Mouse (Mus musculus): ENCODE results near the gene Shank1. TPM values are rescaled to one million over a fixed set of nuclear protein-coding genes. Genes with fewer than 3 reads are reported as not detected.

Shank1 gene
- polyA plus RNA-seq, 2 experiments, result 4.3 to 13.6 TPM

- Histone ChIP-seq H3K9ac (ENCODE audit: low read depth, low read length, severe bottlenecking) (no peak overlapping the region), H3K4me2 (replicated peaks; ENCODE audit: low read depth, low read length, severe bottlenecking) (no peak overlapping the region), H3K27ac (replicated peaks; ENCODE audit: low read depth, low read length) (no peak overlapping the region), H3K4me1 (ENCODE audit: control insufficient read depth, insufficient read depth, low read length) (no peaks in the 10 kb centered on the region), H3K9me3 (ENCODE audit: control insufficient read depth, low read length) (no peaks in the 10 kb centered on the region), H3K27me3 (ENCODE audit: control insufficient read depth, insufficient read depth, low read length) (no peaks in the 10 kb centered on the region), H3K4me3 (replicated peaks; ENCODE audit: low read length) (no peak overlapping the region), H3K36me3 (ENCODE audit: control insufficient read depth, insufficient read depth, low read length) (no peaks in the 10 kb centered on the region)
- WGBS, result 87% methylated on average over 17 of the region's 17 CpGs
- TF ChIP-seq POLR2A (IDR thresholded peaks at IDR 0.05; ENCODE audit: borderline replicate concordance, extremely low read depth, insufficient read depth, insufficient read length), result no peak
- ATAC-seq (ENCODE audit: low FRiP score, low read depth) (no peak), DNase-seq (ENCODE audit: low spot score) (no peak)
These were observed 83.2 kb downstream of the Shank1 start for GRCm38 (mm10) chr7:44393284-44393683.

- Histone ChIP-seq H3K9ac (ENCODE audit: low read depth, low read length, severe bottlenecking) (no peak overlapping the region), H3K4me3 (replicated peaks; ENCODE audit: low read length) (no peak overlapping the region), H3K4me2 (replicated peaks; ENCODE audit: low read depth, low read length, severe bottlenecking) (no peak overlapping the region), H3K4me1 (ENCODE audit: control insufficient read depth, insufficient read depth, low read length) (no peaks in the 10 kb centered on the region), H3K27me3 (ENCODE audit: control insufficient read depth, insufficient read depth, low read length) (no peaks in the 10 kb centered on the region), H3K9me3 (ENCODE audit: control insufficient read depth, low read length) (no peaks in the 10 kb centered on the region), H3K27ac (replicated peaks; ENCODE audit: low read depth, low read length) (no peak overlapping the region), H3K36me3 (ENCODE audit: control insufficient read depth, insufficient read depth, low read length) (no peaks in the 10 kb centered on the region)
- WGBS, result 26% methylated on average over 3 of the region's 3 CpGs
- ATAC-seq (ENCODE audit: low FRiP score, low read depth) (no peak; the same call in 1 of the 2 replicates), DNase-seq (ENCODE audit: low spot score) (peak; percentile 12)
- no peak for TF ChIP-seq POLR2A (IDR thresholded peaks at IDR 0.05; ENCODE audit: borderline replicate concordance, extremely low read depth, insufficient read depth, insufficient read length)
These were observed 88.5 kb downstream of the Shank1 start for GRCm38 (mm10) chr7:44398570-44398969.

GRCm38 (mm10) chr7:44401673-44402072, 91.6 kb downstream of the Shank1 start:
- no peak for ATAC-seq (ENCODE audit: low FRiP score, low read depth)
- Histone ChIP-seq H3K4me1 (ENCODE audit: control insufficient read depth, insufficient read depth, low read length) (no peaks in the 10 kb centered on the region), H3K36me3 (ENCODE audit: control insufficient read depth, insufficient read depth, low read length) (no peaks in the 10 kb centered on the region), H3K9me3 (ENCODE audit: control insufficient read depth, low read length) (no peaks in the 10 kb centered on the region), H3K27ac (replicated peaks; ENCODE audit: low read depth, low read length) (no peak overlapping the region), H3K4me2 (replicated peaks; ENCODE audit: low read depth, low read length, severe bottlenecking) (no peak overlapping the region), H3K27me3 (ENCODE audit: control insufficient read depth, insufficient read depth, low read length) (no peaks in the 10 kb centered on the region), H3K9ac (ENCODE audit: low read depth, low read length, severe bottlenecking) (no peak overlapping the region), H3K4me3 (replicated peaks; ENCODE audit: low read length) (no peak overlapping the region)
- 70% methylated on average over 6 of the region's 6 CpGs for WGBS
- TF ChIP-seq POLR2A (IDR thresholded peaks at IDR 0.05; ENCODE audit: borderline replicate concordance, extremely low read depth, insufficient read depth, insufficient read length), result no peak
- DNase-seq (ENCODE audit: low spot score), result no peak

GRCm38 (mm10) chr7:44405346-44406014, 95.4 kb downstream of the Shank1 start:
- Histone ChIP-seq H3K9me3 (ENCODE audit: control insufficient read depth, low read length) (no peaks in the 10 kb centered on the region), H3K36me3 (ENCODE audit: control insufficient read depth, insufficient read depth, low read length) (no peaks in the 10 kb centered on the region), H3K4me2 (replicated peaks; ENCODE audit: low read depth, low read length, severe bottlenecking) (peak overlapping the region; percentile 46), H3K4me3 (replicated peaks; ENCODE audit: low read length) (peak overlapping the region; percentile 33), H3K27me3 (ENCODE audit: control insufficient read depth, insufficient read depth, low read length) (no peaks in the 10 kb centered on the region), H3K4me1 (ENCODE audit: control insufficient read depth, insufficient read depth, low read length) (no peaks in the 10 kb centered on the region), H3K9ac (ENCODE audit: low read depth, low read length, severe bottlenecking) (peak overlapping the region; percentile 3; the same call in 1 of the 2 replicates), H3K27ac (replicated peaks; ENCODE audit: low read depth, low read length) (no peak overlapping the region)
- ATAC-seq (ENCODE audit: low FRiP score, low read depth), result peak; percentile 97
- no peak for TF ChIP-seq POLR2A (IDR thresholded peaks at IDR 0.05; ENCODE audit: borderline replicate concordance, extremely low read depth, insufficient read depth, insufficient read length)
- 3% methylated on average over 27 of the region's 27 CpGs for WGBS
- peak; percentile 99 for DNase-seq (ENCODE audit: low spot score)

- 3% methylated on average over 5 of the region's 5 CpGs for WGBS
- no peak for DNase-seq (ENCODE audit: low spot score)
- H3K9ac ChIP-seq (ENCODE audit: low read depth, low read length, severe bottlenecking), result no peak overlapping the region
- no peaks in the 10 kb centered on the region for H3K36me3 ChIP-seq (ENCODE audit: control insufficient read depth, insufficient read depth, low read length)
- H3K9me3 ChIP-seq (ENCODE audit: control insufficient read depth, low read length), result no peaks in the 10 kb centered on the region
- H3K4me2 ChIP-seq (replicated peaks; ENCODE audit: low read depth, low read length, severe bottlenecking), result no peak overlapping the region
- no peaks in the 10 kb centered on the region for H3K4me1 ChIP-seq (ENCODE audit: control insufficient read depth, insufficient read depth, low read length)
- H3K27ac ChIP-seq (replicated peaks; ENCODE audit: low read depth, low read length), result no peak overlapping the region
- peak overlapping the region; percentile 33; the same call in 1 of the 2 replicates for H3K4me3 ChIP-seq (replicated peaks; ENCODE audit: low read length)
- ATAC-seq (ENCODE audit: low FRiP score, low read depth), result no peak; the same call in 1 of the 2 replicates
- TF ChIP-seq POLR2A (IDR thresholded peaks at IDR 0.05; ENCODE audit: borderline replicate concordance, extremely low read depth, insufficient read depth, insufficient read length), result no peak
- no peaks in the 10 kb centered on the region for H3K27me3 ChIP-seq (ENCODE audit: control insufficient read depth, insufficient read depth, low read length)
These were observed 95.9 kb downstream of the Shank1 start for GRCm38 (mm10) chr7:44406015-44406355.

Other genes with a start within 250 kb of the Shank1 start
- gene Klk1b21, start 207.9 kb upstream of the Shank1 start, polyA plus RNA-seq (2012; rRNA removed), result not detected in 2 replicates
- gene Klk1b21, start 207.9 kb upstream of the Shank1 start, polyA plus RNA-seq (2014; fragmentation: Nextera tagmentation; extraction: Ambion mirVana), result not detected in 2 replicates
- gene Klk1b22, start 197.6 kb upstream of the Shank1 start, polyA plus RNA-seq (2012; rRNA removed), result not detected in 2 replicates
- gene Klk1b22, start 197.6 kb upstream of the Shank1 start, polyA plus RNA-seq (2014; fragmentation: Nextera tagmentation; extraction: Ambion mirVana), result not detected in 2 replicates
- not detected in 2 replicates for gene Klk1b16, start 173.5 kb upstream of the Shank1 start, polyA plus RNA-seq (2012; rRNA removed)
- gene Klk1b16, start 173.5 kb upstream of the Shank1 start, polyA plus RNA-seq (2014; fragmentation: Nextera tagmentation; extraction: Ambion mirVana), result not detected in 2 replicates
- gene Klk1b24, start 122.0 kb upstream of the Shank1 start, polyA plus RNA-seq (2012; rRNA removed), result 0.08 and 0.17 TPM in 2 replicates
- not detected in 2 replicates for gene Klk1b24, start 122.0 kb upstream of the Shank1 start, polyA plus RNA-seq (2014; fragmentation: Nextera tagmentation; extraction: Ambion mirVana)
- gene Klk1b3, start 112.1 kb upstream of the Shank1 start, polyA plus RNA-seq (2012; rRNA removed), result not detected in 2 replicates
- not detected in 2 replicates for gene Klk1b3, start 112.1 kb upstream of the Shank1 start, polyA plus RNA-seq (2014; fragmentation: Nextera tagmentation; extraction: Ambion mirVana)
- not detected in 2 replicates for gene Klk1b4, start 102.8 kb upstream of the Shank1 start, polyA plus RNA-seq (2012; rRNA removed)
- gene Klk1b4, start 102.8 kb upstream of the Shank1 start, polyA plus RNA-seq (2014; fragmentation: Nextera tagmentation; extraction: Ambion mirVana), result not detected in 2 replicates
- not detected in 2 replicates for gene Klk1b5, start 94.3 kb upstream of the Shank1 start, polyA plus RNA-seq (2012; rRNA removed)
- gene Klk1b5, start 94.3 kb upstream of the Shank1 start, polyA plus RNA-seq (2014; fragmentation: Nextera tagmentation; extraction: Ambion mirVana), result not detected in 2 replicates
- 0.27 TPM in 1 of 2 replicates, not detected in the other for gene Klk1, start 84.9 kb upstream of the Shank1 start, polyA plus RNA-seq (2012; rRNA removed)
- gene Klk1, start 84.9 kb upstream of the Shank1 start, polyA plus RNA-seq (2014; fragmentation: Nextera tagmentation; extraction: Ambion mirVana), result not detected in 2 replicates
- not detected in 2 replicates for gene Gm36864, start 74.1 kb upstream of the Shank1 start, polyA plus RNA-seq (2012; rRNA removed)
- not detected in 2 replicates for gene Gm36864, start 74.1 kb upstream of the Shank1 start, polyA plus RNA-seq (2014; fragmentation: Nextera tagmentation; extraction: Ambion mirVana)
- gene 1700028J19Rik, start 63.6 kb upstream of the Shank1 start, polyA plus RNA-seq (2012; rRNA removed), result 1.3 and 1.4 TPM in 2 replicates
- gene 1700028J19Rik, start 63.6 kb upstream of the Shank1 start, polyA plus RNA-seq (2014; fragmentation: Nextera tagmentation; extraction: Ambion mirVana), result 0.53 and 1.3 TPM in 2 replicates
- gene 2410002F23Rik, start 63.5 kb upstream of the Shank1 start, polyA plus RNA-seq (2012; rRNA removed), result 315 and 368 TPM in 2 replicates
- gene 2410002F23Rik, start 63.5 kb upstream of the Shank1 start, polyA plus RNA-seq (2014; fragmentation: Nextera tagmentation; extraction: Ambion mirVana), result 163 and 170 TPM in 2 replicates
- 0.09 and 0.25 TPM in 2 replicates for gene Acp4, start 52.9 kb upstream of the Shank1 start, polyA plus RNA-seq (2012; rRNA removed)
- gene Acp4, start 52.9 kb upstream of the Shank1 start, polyA plus RNA-seq (2014; fragmentation: Nextera tagmentation; extraction: Ambion mirVana), result 0.11 and 0.25 TPM in 2 replicates
- gene Gm15517, start 48.8 kb upstream of the Shank1 start, polyA plus RNA-seq (2012; rRNA removed), result not detected in 2 replicates
- not detected in 2 replicates for gene Gm15517, start 48.8 kb upstream of the Shank1 start, polyA plus RNA-seq (2014; fragmentation: Nextera tagmentation; extraction: Ambion mirVana)
- gene Clec11a, start 3.4 kb upstream of the Shank1 start, polyA plus RNA-seq (2012; rRNA removed), result 21.2 and 22.8 TPM in 2 replicates
- 12.4 and 15.5 TPM in 2 replicates for gene Clec11a, start 3.4 kb upstream of the Shank1 start, polyA plus RNA-seq (2014; fragmentation: Nextera tagmentation; extraction: Ambion mirVana)
- 3.3 and 3.8 TPM in 2 replicates for gene Syt3, start 73.8 kb downstream of the Shank1 start, polyA plus RNA-seq (2012; rRNA removed)
- 2.2 and 4.6 TPM in 2 replicates for gene Syt3, start 73.8 kb downstream of the Shank1 start, polyA plus RNA-seq (2014; fragmentation: Nextera tagmentation; extraction: Ambion mirVana)
- gene 1700008O03Rik, start 75.6 kb downstream of the Shank1 start, polyA plus RNA-seq (2012; rRNA removed), result 2.1 and 2.7 TPM in 2 replicates
- 0.67 and 0.73 TPM in 2 replicates for gene 1700008O03Rik, start 75.6 kb downstream of the Shank1 start, polyA plus RNA-seq (2014; fragmentation: Nextera tagmentation; extraction: Ambion mirVana)
- gene Lrrc4b, start 118.8 kb downstream of the Shank1 start, polyA plus RNA-seq (2012; rRNA removed), result 15.3 and 23.0 TPM in 2 replicates
- gene Lrrc4b, start 118.8 kb downstream of the Shank1 start, polyA plus RNA-seq (2014; fragmentation: Nextera tagmentation; extraction: Ambion mirVana), result 1.6 and 1.8 TPM in 2 replicates
- gene Aspdh, start 155.1 kb downstream of the Shank1 start, polyA plus RNA-seq (2012; rRNA removed), result 1.8 and 3.1 TPM in 2 replicates
- gene Aspdh, start 155.1 kb downstream of the Shank1 start, polyA plus RNA-seq (2014; fragmentation: Nextera tagmentation; extraction: Ambion mirVana), result 0.37 and 0.58 TPM in 2 replicates
- 167 and 215 TPM in 2 replicates for gene Josd2, start 157.7 kb downstream of the Shank1 start, polyA plus RNA-seq (2012; rRNA removed)
- gene Josd2, start 157.7 kb downstream of the Shank1 start, polyA plus RNA-seq (2014; fragmentation: Nextera tagmentation; extraction: Ambion mirVana), result 78.9 and 81.5 TPM in 2 replicates
- 182 and 265 TPM in 2 replicates for gene Emc10, start 186.3 kb downstream of the Shank1 start, polyA plus RNA-seq (2012; rRNA removed)
- gene Emc10, start 186.3 kb downstream of the Shank1 start, polyA plus RNA-seq (2014; fragmentation: Nextera tagmentation; extraction: Ambion mirVana), result 149 and 151 TPM in 2 replicates
- gene Fam71e1, start 186.3 kb downstream of the Shank1 start, polyA plus RNA-seq (2012; rRNA removed), result 19.8 and 21.5 TPM in 2 replicates
- 12.2 and 13.6 TPM in 2 replicates for gene Fam71e1, start 186.3 kb downstream of the Shank1 start, polyA plus RNA-seq (2014; fragmentation: Nextera tagmentation; extraction: Ambion mirVana)
- gene Mybpc2, start 214.4 kb downstream of the Shank1 start, polyA plus RNA-seq (2012; rRNA removed), result 0.03 TPM in 2 replicates
- gene Mybpc2, start 214.4 kb downstream of the Shank1 start, polyA plus RNA-seq (2014; fragmentation: Nextera tagmentation; extraction: Ambion mirVana), result 0.06 and 0.15 TPM in 2 replicates
- gene Spib, start 221.8 kb downstream of the Shank1 start, polyA plus RNA-seq (2012; rRNA removed), result 1.1 and 1.5 TPM in 2 replicates
- 0.43 and 0.59 TPM in 2 replicates for gene Spib, start 221.8 kb downstream of the Shank1 start, polyA plus RNA-seq (2014; fragmentation: Nextera tagmentation; extraction: Ambion mirVana)
- 102 and 133 TPM in 2 replicates for gene Pold1, start 238.6 kb downstream of the Shank1 start, polyA plus RNA-seq (2012; rRNA removed)
- 62.1 and 63.1 TPM in 2 replicates for gene Pold1, start 238.6 kb downstream of the Shank1 start, polyA plus RNA-seq (2014; fragmentation: Nextera tagmentation; extraction: Ambion mirVana)
- 88.9 and 117 TPM in 2 replicates for gene Nr1h2, start 243.7 kb downstream of the Shank1 start, polyA plus RNA-seq (2012; rRNA removed)
- 63.8 and 75.9 TPM in 2 replicates for gene Nr1h2, start 243.7 kb downstream of the Shank1 start, polyA plus RNA-seq (2014; fragmentation: Nextera tagmentation; extraction: Ambion mirVana)

All from limb, embryonic 14.5 days (tissue).